ENCODE assay signal across 28 mouse cellular contexts in genomic region chr13:12476886-12477285, GRCm38 (mm10). TPM values are rescaled to one million over a fixed set of nuclear protein-coding genes. Genes with fewer than 3 reads are reported as not detected.
"Had no signal": no experiment of that assay in that cellular context is flagged by ENCODE, and none has a peak within 500 bp of the region (broad histone marks: within the 10 kb centered on the region; RNA-seq: fewer than 3 reads in every experiment).

No protein-coding gene starts in this region.

- DNase-seq: cerebellum, adult 18-20 months; cerebellum, adult 2 months; cerebellum, adult 8-10 months; cerebellum, adult 9-10 months; cerebellum, adult 9-11 months; cerebellum, postnatal 10 days; cerebellum, postnatal 14 days; cerebellum, postnatal 25 days; cerebellum, postnatal 36 days; embryo, embryonic 11 days; forebrain, postnatal 0 days; gastrocnemius, adult 2 months; gastrocnemius, postnatal 10 days; gastrocnemius, postnatal 14 days; gastrocnemius, postnatal 25 days; gastrocnemius, postnatal 36 days; heart, adult 11 months had no signal

- H3K27ac ChIP-seq: embryonic facial prominence, embryonic 10.5 days; embryonic facial prominence, embryonic 12.5 days; embryonic facial prominence, embryonic 13.5 days; embryonic facial prominence, embryonic 15.5 days; forebrain, embryonic 10.5 days; forebrain, embryonic 12.5 days; forebrain, embryonic 13.5 days; forebrain, embryonic 15.5 days; gastrocnemius, adult 2 months had no signal

- H3K4me1 ChIP-seq: embryonic facial prominence, embryonic 12.5 days; embryonic facial prominence, embryonic 13.5 days; embryonic facial prominence, embryonic 15.5 days; forebrain, embryonic 13.5 days; forebrain, embryonic 15.5 days had no signal

- H3K4me3 ChIP-seq: embryonic facial prominence, embryonic 10.5 days; embryonic facial prominence, embryonic 12.5 days; embryonic facial prominence, embryonic 13.5 days; embryonic facial prominence, embryonic 15.5 days; erythroblast, embryonic 14.5 days; forebrain, embryonic 10.5 days; forebrain, embryonic 12.5 days; forebrain, embryonic 13.5 days; forebrain, embryonic 15.5 days; gastrocnemius, adult 2 months had no signal

- H3K27me3 ChIP-seq: embryonic facial prominence, embryonic 12.5 days; embryonic facial prominence, embryonic 13.5 days; embryonic facial prominence, embryonic 15.5 days; forebrain, embryonic 12.5 days; forebrain, embryonic 13.5 days; forebrain, embryonic 15.5 days had no signal

- H3K36me3 ChIP-seq: embryonic facial prominence, embryonic 10.5 days; embryonic facial prominence, embryonic 13.5 days; embryonic facial prominence, embryonic 15.5 days; forebrain, embryonic 10.5 days; forebrain, embryonic 12.5 days; forebrain, embryonic 15.5 days had no signal

- ATAC-seq: forebrain, embryonic 13.5 days; forebrain, embryonic 14.5 days; forebrain, embryonic 15.5 days; forebrain, embryonic 16.5 days; forebrain, postnatal 0 days had no signal

- H3K4me2 ChIP-seq: embryonic facial prominence, embryonic 12.5 days; embryonic facial prominence, embryonic 13.5 days; embryonic facial prominence, embryonic 15.5 days; forebrain, embryonic 12.5 days; forebrain, embryonic 13.5 days; forebrain, embryonic 15.5 days had no signal

- H3K9me3 ChIP-seq: embryonic facial prominence, embryonic 10.5 days; embryonic facial prominence, embryonic 12.5 days; embryonic facial prominence, embryonic 13.5 days; embryonic facial prominence, embryonic 15.5 days; forebrain, embryonic 10.5 days; forebrain, embryonic 12.5 days; forebrain, embryonic 13.5 days; forebrain, embryonic 15.5 days had no signal

- H3K9ac ChIP-seq: embryonic facial prominence, embryonic 12.5 days; embryonic facial prominence, embryonic 13.5 days; embryonic facial prominence, embryonic 15.5 days; forebrain, embryonic 12.5 days; forebrain, embryonic 13.5 days; forebrain, embryonic 15.5 days; forebrain, postnatal 0 days had no signal

RNA-seq across cellular contexts. Expression of gene Edaradd, which starts 43.4 kb away (rescaled TPM):
- polyA plus RNA-seq: cerebellum, adult 2 months; erythroblast, embryonic 14.5 days had no signal
